Mouse (Mus musculus) CD4-positive, CD25-positive, alpha-beta regulatory T cell, adult 2 months (primary cell): ENCODE data around the gene Gigyf1.

Experiments used
- DNase-seq: peaks from one replicate; pipeline ENCODE4 v3.0.0-alpha.2; 2012; ENCODE audit warnings: low read depth, low spot score

Gigyf1 gene

DNA sequence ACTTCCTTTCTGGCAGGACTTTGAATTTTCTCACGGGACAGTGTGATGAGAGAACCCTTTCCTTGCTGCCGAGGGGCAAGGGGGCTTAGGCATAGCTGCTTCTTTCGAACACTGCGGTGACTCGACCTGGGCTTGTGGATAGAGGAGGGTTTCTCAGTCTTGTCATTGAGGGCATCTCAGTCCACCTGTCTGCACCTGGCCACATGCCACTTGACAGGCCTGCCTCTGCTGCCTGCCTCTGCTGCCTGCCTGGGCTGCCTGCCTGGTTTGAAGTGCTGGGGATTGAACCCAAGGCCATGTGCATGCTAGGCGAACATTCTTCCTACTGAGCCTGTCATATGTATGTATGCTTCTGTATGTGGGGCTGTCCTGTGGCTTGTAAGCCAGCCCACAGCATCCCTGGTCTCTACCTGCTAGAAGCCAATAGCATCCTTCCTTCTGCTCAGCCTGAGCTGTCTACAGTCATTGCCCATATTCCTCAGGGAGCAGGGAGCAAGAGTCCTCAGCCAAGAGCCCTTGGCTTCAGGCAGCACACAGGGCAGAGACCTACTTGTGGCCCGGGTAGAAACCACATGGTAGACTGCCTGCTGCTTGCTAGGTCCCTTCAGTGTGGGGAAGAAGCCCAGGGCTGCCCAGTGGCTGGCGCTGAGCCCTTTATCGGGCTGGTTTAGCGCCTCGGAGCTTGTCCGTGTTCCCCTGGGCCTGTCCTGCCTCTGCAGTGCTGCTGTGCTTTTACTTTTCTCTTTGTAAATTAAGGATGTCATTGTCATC is 4.2 kb upstream of the Gigyf1 start:
- no peak for DNase-seq

GRCm38 (mm10) chr5:137514811-137515210 is 3.5 kb upstream of the Gigyf1 start:
- DNase-seq, result no peak

GRCm38 (mm10) chr5:137519691-137520550 is 1.6 kb downstream of the Gigyf1 start:
- no peak for DNase-seq

- no peak for DNase-seq
Measured at GRCm38 (mm10) chr5:137521861-137522260, 3.5 kb downstream of the Gigyf1 start.

- no peak for DNase-seq
Measured at GRCm38 (mm10) chr5:137522711-137523110, 4.4 kb downstream of the Gigyf1 start.

- no peak for DNase-seq
Measured at GRCm38 (mm10) chr5:137523396-137524250, 5.3 kb downstream of the Gigyf1 start.

DNA sequence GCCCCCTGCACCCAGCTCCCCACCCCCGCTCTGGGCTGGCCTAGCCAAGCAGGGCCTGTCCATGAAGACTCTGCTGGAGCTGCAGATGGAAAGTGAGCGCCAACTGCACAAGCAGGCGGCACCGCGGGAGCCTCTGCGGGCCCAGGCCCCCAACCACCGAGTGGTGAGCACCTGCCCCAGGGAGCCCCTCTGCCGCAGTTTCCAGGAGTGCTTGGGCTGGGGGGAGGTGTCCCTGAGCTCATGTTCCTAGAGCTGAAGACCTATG is 5.8 kb downstream of the Gigyf1 start:
- DNase-seq, result no peak

DNA sequence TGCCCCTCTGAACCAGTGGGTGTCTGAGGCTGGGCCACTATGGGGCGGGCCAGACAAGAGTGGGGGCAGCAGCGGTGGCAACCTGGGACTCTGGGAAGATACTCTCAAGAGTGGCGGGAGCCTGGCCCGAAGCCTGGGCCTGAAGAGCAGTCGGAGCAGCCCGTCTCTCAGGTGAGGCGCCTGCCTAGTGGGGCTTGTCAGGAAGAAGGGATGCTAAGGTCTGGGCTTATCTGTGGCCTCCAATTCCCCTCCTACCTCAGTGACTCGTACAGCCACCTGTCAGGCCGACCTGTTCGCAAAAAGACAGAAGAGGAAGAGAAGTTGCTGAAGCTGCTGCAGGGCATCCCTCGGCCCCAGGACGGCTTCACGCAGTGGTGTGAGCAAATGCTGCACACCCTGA is 6.3 kb downstream of the Gigyf1 start:
- no peak for DNase-seq

GRCm38 (mm10) chr5:137525511-137525910 is 7.2 kb downstream of the Gigyf1 start:
- DNase-seq, result no peak

- peak; percentile 55 for DNase-seq
Measured at GRCm38 (mm10) chr5:137526192-137526936, 8.0 kb downstream of the Gigyf1 start.

DNA sequence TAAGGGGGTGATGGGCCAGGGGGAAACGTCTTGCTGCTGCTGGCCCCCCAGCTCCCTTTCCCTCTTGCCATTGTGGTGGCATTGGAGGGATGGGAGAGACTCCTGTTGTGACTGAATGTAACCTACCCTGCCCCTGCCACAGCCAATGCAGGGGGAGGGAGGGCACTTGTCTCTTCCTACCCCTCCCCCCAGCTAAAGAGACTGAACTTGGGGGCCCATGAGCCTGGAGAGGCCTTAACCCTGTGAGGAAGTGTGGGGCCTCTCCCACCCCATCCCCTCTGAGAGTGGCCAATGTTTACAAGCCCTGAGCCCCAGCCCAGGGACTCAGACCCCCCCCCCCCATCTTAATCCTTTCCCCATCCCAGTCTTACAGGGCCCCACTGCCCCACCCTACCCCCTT is 9.1 kb downstream of the Gigyf1 start:
- DNase-seq, result no peak

- DNase-seq, result no peak
Measured at GRCm38 (mm10) chr5:137528247-137528968, 10.1 kb downstream of the Gigyf1 start.

GRCm38 (mm10) chr5:137529221-137529995 is 11.1 kb downstream of the Gigyf1 start:
- DNase-seq, result no peak

DNA sequence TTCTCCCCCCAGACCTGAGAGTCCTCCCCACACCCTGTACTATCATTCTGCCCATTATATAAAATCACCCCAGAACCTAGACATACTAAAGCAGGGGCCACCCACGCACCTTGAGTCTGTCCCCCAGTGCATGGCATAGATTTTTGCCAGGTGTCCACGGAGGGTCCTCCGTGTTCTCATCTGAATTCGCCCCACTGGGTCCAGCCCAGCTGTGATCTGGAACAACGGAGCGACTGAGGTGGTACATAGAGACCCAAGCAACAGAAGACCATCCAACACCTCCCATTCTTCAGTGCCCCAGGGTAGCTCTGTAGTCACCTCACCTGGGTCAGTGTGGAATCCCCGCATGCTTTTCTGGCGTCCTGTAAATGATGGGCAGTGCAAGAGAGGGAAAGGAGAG is 11.7 kb downstream of the Gigyf1 start:
- DNase-seq, result no peak

- peak; percentile 84 for DNase-seq
Measured at GRCm38 (mm10) chr5:137530588-137531413, 12.5 kb downstream of the Gigyf1 start.

DNA sequence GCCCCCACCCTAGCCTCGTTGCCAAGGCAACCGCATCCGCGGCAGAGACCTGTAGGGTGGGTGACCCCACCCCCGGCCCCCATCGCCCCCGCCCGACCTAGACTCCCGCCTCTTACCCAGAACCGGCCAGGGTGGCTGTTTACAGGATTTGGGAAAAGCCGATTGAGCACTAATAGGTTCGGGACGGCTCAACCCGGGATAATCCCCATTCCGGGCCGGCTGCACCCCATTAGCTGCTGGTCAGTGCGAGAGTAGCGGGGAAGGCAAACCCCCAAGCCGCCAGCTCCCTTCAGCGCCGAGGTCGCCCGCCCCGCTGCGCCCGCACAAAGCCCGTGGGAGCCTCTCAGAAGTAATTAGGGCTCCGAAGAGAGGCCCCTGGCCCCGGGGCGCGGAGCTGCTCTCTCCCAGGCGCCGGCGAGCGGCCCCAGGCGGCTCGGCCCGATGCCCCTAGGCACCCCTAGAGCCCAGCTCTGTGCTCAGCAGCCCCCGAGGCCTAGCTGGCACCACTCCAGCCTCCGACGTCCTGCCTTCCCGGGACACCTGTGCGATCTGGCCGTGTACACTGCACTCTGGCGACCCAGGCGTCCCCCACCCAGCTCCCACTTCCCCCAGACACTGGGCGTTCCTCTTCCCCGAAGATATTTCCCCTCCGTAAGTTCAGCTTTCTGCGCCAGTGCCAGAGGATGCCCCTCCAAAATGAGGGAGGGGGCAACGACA is 13.2 kb downstream of the Gigyf1 start:
- DNase-seq, result peak; percentile 58

DNA sequence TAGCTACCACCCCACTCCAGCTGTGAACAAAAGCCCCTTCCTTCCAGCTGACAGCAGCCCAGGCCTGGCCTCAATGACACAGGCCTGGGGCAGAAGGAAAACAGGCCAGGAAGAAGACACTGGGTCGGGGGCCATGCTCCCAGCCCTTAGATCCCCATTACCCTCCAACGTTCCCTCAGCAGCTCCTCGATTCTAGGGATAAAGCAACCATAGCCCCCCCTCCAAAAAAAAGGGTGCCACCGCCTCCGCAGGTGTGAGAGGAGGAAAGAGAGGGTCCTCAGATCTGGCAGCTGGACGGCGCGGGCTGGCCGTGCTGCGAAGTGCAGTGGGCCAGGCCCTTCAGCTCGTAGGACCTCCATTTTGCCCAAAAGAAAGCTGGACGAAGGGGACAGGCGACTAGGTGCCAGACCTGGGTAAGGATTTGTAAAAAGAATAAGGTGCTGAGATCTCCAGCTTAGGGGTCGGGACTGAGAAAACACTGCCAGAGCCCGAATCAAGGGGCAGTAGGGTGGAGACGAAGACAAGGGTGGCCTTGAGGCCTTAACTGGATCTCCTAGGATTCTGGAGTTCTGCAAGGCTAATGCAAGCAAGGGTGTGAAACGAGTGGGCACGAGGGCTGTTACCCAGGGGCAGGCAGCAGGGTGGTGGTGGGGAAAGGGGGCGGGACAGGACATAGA is 13.9 kb downstream of the Gigyf1 start:
- DNase-seq, result peak; percentile 35

GRCm38 (mm10) chr5:137532808-137533116 is 14.4 kb downstream of the Gigyf1 start:
- DNase-seq, result no peak
